Mouse (Mus musculus): Measurements from ENCODE around the gene Fbxo24. TPM values are rescaled to one million over a fixed set of nuclear protein-coding genes. Genes with fewer than 3 reads are reported as not detected.
A peak's percentile ranks its signal among the peaks of the same experiment; 100 is the strongest.

The Fbxo24 gene
- polyA plus RNA-seq, 1 experiment from 2014 or later = 0.25 TPM

GRCm38 (mm10) chr5:137653366-137653765 is 24.6 kb upstream of the Fbxo24 start:
- H3K4me3 ChIP-seq = no peak overlapping the region
- H3K27ac ChIP-seq = no peak overlapping the region
- no peaks in the 10 kb centered on the region for H3K27me3 ChIP-seq
- ATAC-seq (ENCODE audit: low FRiP score) = no peak
- H3K9ac ChIP-seq = no peak overlapping the region
- no peak overlapping the region for H3K4me2 ChIP-seq (replicated peaks)
- H3K4me1 ChIP-seq = peaks cover 10% of the 10 kb centered on the region
- WGBS = 95% methylated on average over 10 of the region's 10 CpGs
- H3K9me3 ChIP-seq (replicated peaks) = no peaks in the 10 kb centered on the region
- peaks cover 36% of the 10 kb centered on the region for H3K36me3 ChIP-seq

- Histone ChIP-seq H3K27me3 (peaks cover 4% of the 10 kb centered on the region; the same call in 1 of the 2 replicates), H3K27ac (no peak overlapping the region), H3K9me3 (replicated peaks) (no peaks in the 10 kb centered on the region), H3K4me2 (replicated peaks) (no peak overlapping the region), H3K9ac (no peak overlapping the region), H3K4me1 (peaks cover 15% of the 10 kb centered on the region), H3K4me3 (no peak overlapping the region), H3K36me3 (peaks cover 32% of the 10 kb centered on the region)
- 18% methylated on average over 3 of the region's 3 CpGs for WGBS
- no peak for ATAC-seq (ENCODE audit: low FRiP score)
These were observed 23.7 kb upstream of the Fbxo24 start for GRCm38 (mm10) chr5:137652474-137652873.

GRCm38 (mm10) chr5:137649669-137650571 is 21.1 kb upstream of the Fbxo24 start:
- no peaks in the 10 kb centered on the region for H3K9me3 ChIP-seq (replicated peaks)
- no peak overlapping the region for H3K9ac ChIP-seq
- 15% methylated on average over 18 of the region's 18 CpGs for WGBS
- peak overlapping the region; percentile 21; the same call in 1 of the 2 replicates for H3K4me2 ChIP-seq (replicated peaks)
- no peak for ATAC-seq (ENCODE audit: low FRiP score)
- H3K4me1 ChIP-seq = peaks cover 25% of the 10 kb centered on the region
- no peak overlapping the region for H3K4me3 ChIP-seq
- H3K27me3 ChIP-seq = peaks cover 30% of the 10 kb centered on the region
- H3K36me3 ChIP-seq = peaks cover 24% of the 10 kb centered on the region
- 0 out of 2 replicates have a peak overlapping the region, but pooled peaks have one; percentile 17 for H3K27ac ChIP-seq

- 43% methylated on average over 4 of the region's 4 CpGs for WGBS
- peaks cover 19% of the 10 kb centered on the region for H3K36me3 ChIP-seq
- 0 out of 2 replicates have a peak overlapping the region, but pooled peaks have one; percentile 17 for H3K27ac ChIP-seq
- H3K9ac ChIP-seq = no peak overlapping the region
- H3K4me1 ChIP-seq = peaks cover 26% of the 10 kb centered on the region
- no peaks in the 10 kb centered on the region for H3K9me3 ChIP-seq (replicated peaks)
- no peak overlapping the region for H3K4me3 ChIP-seq
- no peak for ATAC-seq (ENCODE audit: low FRiP score)
- peaks cover 36% of the 10 kb centered on the region for H3K27me3 ChIP-seq
- H3K4me2 ChIP-seq (replicated peaks) = no peak overlapping the region
These were observed 20.4 kb upstream of the Fbxo24 start for GRCm38 (mm10) chr5:137649251-137649650.

- WGBS = 77% methylated on average over 9 of the region's 9 CpGs
- no peak overlapping the region for H3K4me3 ChIP-seq
- 0 out of 2 replicates have a peak, but pooled peaks cover 9% of the 10 kb centered on the region for H3K36me3 ChIP-seq
- no peak overlapping the region for H3K4me2 ChIP-seq (replicated peaks)
- H3K27ac ChIP-seq = no peak overlapping the region
- peaks cover 26% of the 10 kb centered on the region for H3K4me1 ChIP-seq
- ATAC-seq (ENCODE audit: low FRiP score) = no peak
- no peak overlapping the region for H3K9ac ChIP-seq
- H3K27me3 ChIP-seq = peaks cover 47% of the 10 kb centered on the region
- no peaks in the 10 kb centered on the region for H3K9me3 ChIP-seq (replicated peaks)
These were observed 19.2 kb upstream of the Fbxo24 start for GRCm38 (mm10) chr5:137647827-137648601.

- WGBS = 11% methylated on average over 11 of the region's 11 CpGs
- peaks cover 19% of the 10 kb centered on the region for H3K36me3 ChIP-seq
- H3K9me3 ChIP-seq (replicated peaks) = no peaks in the 10 kb centered on the region
- no peak within 1 kb of the TSS for H3K27ac ChIP-seq
- peaks cover 26% of the 10 kb centered on the region for H3K4me1 ChIP-seq
- peaks cover 47% of the 10 kb centered on the region for H3K27me3 ChIP-seq
- H3K4me3 ChIP-seq = peak within 1 kb of the TSS; percentile 28
- H3K9ac ChIP-seq = no peak within 1 kb of the TSS
- peak within 1 kb of the TSS; percentile 48 for H3K4me2 ChIP-seq (replicated peaks)
- no peak for ATAC-seq (ENCODE audit: low FRiP score)
These were observed 16.9 kb upstream of the Fbxo24 start, which contains the start of gene Irs3 for GRCm38 (mm10) chr5:137645652-137646091. Irs3 (minus strand) TSS chr5:137645714.

- H3K4me3 ChIP-seq = peak overlapping the region; percentile 28
- H3K27me3 ChIP-seq = peaks cover 47% of the 10 kb centered on the region
- H3K36me3 ChIP-seq = peaks cover 24% of the 10 kb centered on the region
- ATAC-seq (ENCODE audit: low FRiP score) = no peak
- peak overlapping the region; percentile 48 for H3K4me2 ChIP-seq (replicated peaks)
- no peaks in the 10 kb centered on the region for H3K9me3 ChIP-seq (replicated peaks)
- no peak overlapping the region for H3K9ac ChIP-seq
- 3% methylated on average over 44 of the region's 44 CpGs for WGBS
- no peak overlapping the region for H3K27ac ChIP-seq
- peaks cover 25% of the 10 kb centered on the region for H3K4me1 ChIP-seq
These were observed 16.4 kb upstream of the Fbxo24 start for GRCm38 (mm10) chr5:137645091-137645651.

GRCm38 (mm10) chr5:137644484-137644883 is 15.7 kb upstream of the Fbxo24 start:
- WGBS = 32% methylated on average over 19 of the region's 19 CpGs
- H3K27me3 ChIP-seq = peaks cover 47% of the 10 kb centered on the region
- no peak overlapping the region for H3K9ac ChIP-seq
- H3K36me3 ChIP-seq = peaks cover 31% of the 10 kb centered on the region
- ATAC-seq (ENCODE audit: low FRiP score) = no peak
- no peaks in the 10 kb centered on the region for H3K9me3 ChIP-seq (replicated peaks)
- H3K4me2 ChIP-seq (replicated peaks) = no peak overlapping the region
- H3K4me1 ChIP-seq = peaks cover 18% of the 10 kb centered on the region
- no peak overlapping the region for H3K4me3 ChIP-seq
- no peak overlapping the region for H3K27ac ChIP-seq

GRCm38 (mm10) chr5:137642886-137643285 is 14.1 kb upstream of the Fbxo24 start:
- Histone ChIP-seq H3K4me3 (no peak overlapping the region), H3K4me1 (peaks cover 11% of the 10 kb centered on the region), H3K9me3 (replicated peaks) (no peaks in the 10 kb centered on the region), H3K9ac (no peak overlapping the region), H3K36me3 (peaks cover 47% of the 10 kb centered on the region), H3K27me3 (peaks cover 47% of the 10 kb centered on the region), H3K27ac (no peak overlapping the region), H3K4me2 (replicated peaks) (no peak overlapping the region)
- no peak for ATAC-seq (ENCODE audit: low FRiP score)
- WGBS = 54% methylated on average over 4 of the region's 4 CpGs

GRCm38 (mm10) chr5:137641054-137641453 is 12.3 kb upstream of the Fbxo24 start, which contains the start of gene Sap25:
Sap25 (plus strand) TSS chr5:137641334.
- peaks cover 65% of the 10 kb centered on the region for H3K36me3 ChIP-seq
- no peak for ATAC-seq (ENCODE audit: low FRiP score)

GRCm38 (mm10) chr5:137639472-137639871 is 10.7 kb upstream of the Fbxo24 start:
- peaks cover 76% of the 10 kb centered on the region for H3K36me3 ChIP-seq
- WGBS = 80% methylated on average over 7 of the region's 7 CpGs
- ATAC-seq (ENCODE audit: low FRiP score) = no peak

More at GRCm38 (mm10) chr5:137641054-137641453, 12.3 kb upstream of the Fbxo24 start, which contains the start of gene Sap25:
- Histone ChIP-seq H3K4me2 (replicated peaks) (no peak within 1 kb of the TSS), H3K4me1 (peaks cover 10% of the 10 kb centered on the region), H3K9me3 (replicated peaks) (no peaks in the 10 kb centered on the region), H3K27ac (no peak within 1 kb of the TSS), H3K4me3 (no peak within 1 kb of the TSS; the same call in 1 of the 2 replicates), H3K9ac (no peak within 1 kb of the TSS), H3K27me3 (peaks cover 29% of the 10 kb centered on the region)
- 85% methylated on average over 19 of the region's 19 CpGs for WGBS

More at GRCm38 (mm10) chr5:137639472-137639871, 10.7 kb upstream of the Fbxo24 start:
- no peak overlapping the region for H3K27ac ChIP-seq
- H3K27me3 ChIP-seq = peaks cover 13% of the 10 kb centered on the region
- H3K9me3 ChIP-seq (replicated peaks) = no peaks in the 10 kb centered on the region
- no peak overlapping the region for H3K9ac ChIP-seq
- H3K4me1 ChIP-seq = no peaks in the 10 kb centered on the region
- H3K4me2 ChIP-seq (replicated peaks) = no peak overlapping the region
- H3K4me3 ChIP-seq = no peak overlapping the region
